Mouse (Mus musculus) liver, adult 2 months (tissue): ENCODE data around the gene Zfp101.

Experiments
- CTCF ChIP-seq: fragments of 200-500 bp; IDR thresholded peaks from 2 replicates; pipeline ENCODE4 v1.5.1; 2011; ENCODE audit warnings: low read depth, low read length, control low read depth
- POLR2A ChIP-seq: fragments of 200-500 bp; IDR thresholded peaks from 2 replicates; pipeline ENCODE4 v1.6.1; 2011; ENCODE audit warnings: low read length, control low read depth; ENCODE audit not compliant: insufficient read depth; ENCODE audit errors: extremely low read depth

DNA sequence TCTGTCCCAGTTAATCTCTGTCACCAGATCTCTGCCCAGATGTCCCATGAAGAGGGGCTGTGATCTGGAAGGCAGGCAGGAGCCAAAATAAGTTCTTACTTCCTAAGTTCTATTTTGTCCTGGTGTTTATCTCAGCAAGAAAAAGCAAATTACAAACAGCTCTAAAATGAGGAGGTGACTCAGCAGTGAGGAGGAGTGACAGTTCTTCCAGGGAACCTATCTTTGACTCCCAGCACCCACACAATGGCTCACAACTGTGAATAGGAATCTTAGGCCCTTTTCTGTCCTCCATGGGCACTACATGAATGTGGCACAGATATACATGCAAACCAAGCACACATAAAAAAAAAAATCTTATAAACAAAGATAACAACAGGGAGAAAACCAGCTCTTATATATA is 8.7 kb downstream of the Zfp101 start:
- TF ChIP-seq CTCF (no peak), POLR2A (no peak)
